Mouse (Mus musculus): ENCODE measurements around the gene Stox2. TPM values are rescaled to one million over a fixed set of nuclear protein-coding genes. Genes with fewer than 3 reads are reported as not detected.

Gene Stox2
- polyA plus RNA-seq, 1 experiment from 2014 or later, result 18.5 TPM

GRCm38 (mm10) chr8:47230057-47230456, 216.1 kb downstream of the Stox2 start:
- DNase-seq (ENCODE audit: low spot score), result no peak
- no peak overlapping the region for H3K4me2 ChIP-seq (ENCODE audit: low read depth, severe bottlenecking)
- ATAC-seq (ENCODE audit: insufficient number of reproducible peaks, low FRiP score, low TSS enrichment, low read depth), result no peak
- H3K4me3 ChIP-seq (ENCODE audit: low read depth, low read length), result no peak overlapping the region
- H3K9ac ChIP-seq (ENCODE audit: low read length), result no peak overlapping the region
- 0 out of 2 replicates have a peak, but pooled peaks cover 5% of the 10 kb centered on the region for H3K4me1 ChIP-seq (ENCODE audit: control insufficient read depth, insufficient read depth, low read length)
- no peaks in the 10 kb centered on the region for H3K27me3 ChIP-seq (ENCODE audit: control insufficient read depth, insufficient read depth, low read length)
- H3K36me3 ChIP-seq (ENCODE audit: control insufficient read depth, insufficient read depth, low read length), result no peaks in the 10 kb centered on the region
- WGBS, result 95% methylated on average over 5 of the region's 5 CpGs
- no peak overlapping the region for H3K27ac ChIP-seq (replicated peaks; ENCODE audit: low read depth, low read length)
- no peaks in the 10 kb centered on the region for H3K9me3 ChIP-seq (ENCODE audit: control insufficient read depth, low read length)

GRCm38 (mm10) chr8:47221851-47222250, 224.3 kb downstream of the Stox2 start:
- no peak overlapping the region for H3K4me2 ChIP-seq (ENCODE audit: low read depth, severe bottlenecking)
- H3K27me3 ChIP-seq (ENCODE audit: control insufficient read depth, insufficient read depth, low read length), result no peaks in the 10 kb centered on the region
- H3K9ac ChIP-seq (ENCODE audit: low read length), result no peak overlapping the region
- no peaks in the 10 kb centered on the region for H3K36me3 ChIP-seq (ENCODE audit: control insufficient read depth, insufficient read depth, low read length)
- 87% methylated on average over 5 of the region's 5 CpGs for WGBS
- no peak for ATAC-seq (ENCODE audit: insufficient number of reproducible peaks, low FRiP score, low TSS enrichment, low read depth)
- H3K4me1 ChIP-seq (ENCODE audit: control insufficient read depth, insufficient read depth, low read length), result no peaks in the 10 kb centered on the region
- no peak overlapping the region for H3K4me3 ChIP-seq (ENCODE audit: low read depth, low read length)
- H3K9me3 ChIP-seq (ENCODE audit: control insufficient read depth, low read length), result no peaks in the 10 kb centered on the region
- no peak for DNase-seq (ENCODE audit: low spot score)
- no peak overlapping the region for H3K27ac ChIP-seq (replicated peaks; ENCODE audit: low read depth, low read length)

GRCm38 (mm10) chr8:47221191-47221590, 225.0 kb downstream of the Stox2 start:
- H3K36me3 ChIP-seq (ENCODE audit: control insufficient read depth, insufficient read depth, low read length), result no peaks in the 10 kb centered on the region
- H3K27me3 ChIP-seq (ENCODE audit: control insufficient read depth, insufficient read depth, low read length), result no peaks in the 10 kb centered on the region
- 76% methylated on average over 10 of the region's 10 CpGs for WGBS
- H3K9me3 ChIP-seq (ENCODE audit: control insufficient read depth, low read length), result no peaks in the 10 kb centered on the region
- H3K27ac ChIP-seq (replicated peaks; ENCODE audit: low read depth, low read length), result no peak overlapping the region
- no peaks in the 10 kb centered on the region for H3K4me1 ChIP-seq (ENCODE audit: control insufficient read depth, insufficient read depth, low read length)
- no peak overlapping the region for H3K4me3 ChIP-seq (ENCODE audit: low read depth, low read length)
- H3K4me2 ChIP-seq (ENCODE audit: low read depth, severe bottlenecking), result no peak overlapping the region
- no peak for DNase-seq (ENCODE audit: low spot score)
- ATAC-seq (ENCODE audit: insufficient number of reproducible peaks, low FRiP score, low TSS enrichment, low read depth), result no peak
- H3K9ac ChIP-seq (ENCODE audit: low read length), result no peak overlapping the region

DNA sequence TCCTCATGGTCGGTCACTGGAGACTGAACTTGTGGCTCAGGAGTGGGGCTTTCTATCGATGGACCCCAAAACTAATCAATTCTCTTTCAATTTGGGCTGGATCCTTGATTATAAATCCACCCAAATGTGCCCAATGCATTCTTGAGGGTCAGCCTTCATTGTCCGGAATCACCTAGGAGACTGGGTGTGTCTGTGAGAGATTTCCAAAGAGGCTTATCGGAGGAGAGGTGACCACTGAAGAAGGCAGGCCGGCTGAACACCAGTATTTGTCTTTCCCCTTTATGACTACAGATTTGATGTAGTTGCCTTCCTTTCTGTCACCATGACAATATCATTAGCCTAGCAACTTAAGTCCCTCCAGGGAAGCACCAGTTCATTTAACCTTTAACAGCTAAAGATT, 225.8 kb downstream of the Stox2 start:
- Histone ChIP-seq H3K9me3 (ENCODE audit: control insufficient read depth, low read length) (no peaks in the 10 kb centered on the region), H3K27ac (replicated peaks; ENCODE audit: low read depth, low read length) (no peak overlapping the region), H3K9ac (ENCODE audit: low read length) (no peak overlapping the region), H3K4me2 (ENCODE audit: low read depth, severe bottlenecking) (no peak overlapping the region), H3K4me3 (ENCODE audit: low read depth, low read length) (no peak overlapping the region), H3K4me1 (ENCODE audit: control insufficient read depth, insufficient read depth, low read length) (no peaks in the 10 kb centered on the region), H3K27me3 (ENCODE audit: control insufficient read depth, insufficient read depth, low read length) (no peaks in the 10 kb centered on the region), H3K36me3 (ENCODE audit: control insufficient read depth, insufficient read depth, low read length) (no peaks in the 10 kb centered on the region)
- ATAC-seq (ENCODE audit: insufficient number of reproducible peaks, low FRiP score, low TSS enrichment, low read depth), result no peak
- DNase-seq (ENCODE audit: low spot score), result no peak
- 94% methylated on average over 5 of the region's 5 CpGs for WGBS

DNA sequence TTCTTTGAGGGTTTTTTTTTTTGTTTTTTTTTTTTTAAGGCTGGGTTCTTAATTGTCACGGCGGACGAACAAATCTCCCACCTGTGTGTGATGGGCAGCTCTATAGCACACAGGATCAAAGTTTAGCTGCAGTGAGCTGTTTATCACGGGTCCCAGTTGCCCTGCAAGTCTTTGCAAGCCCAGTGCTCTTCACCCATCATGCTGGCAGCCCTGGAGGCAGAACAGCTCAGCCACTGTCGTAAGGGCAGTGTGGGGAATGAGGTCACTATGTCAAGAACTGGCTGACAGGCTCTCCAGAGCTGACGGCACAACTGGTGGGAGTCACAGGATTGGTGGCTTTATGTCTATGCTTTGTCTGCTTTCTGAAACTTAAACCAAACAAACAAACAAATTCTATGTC, 227.6 kb downstream of the Stox2 start:
- DNase-seq (ENCODE audit: low spot score), result no peak
- no peaks in the 10 kb centered on the region for H3K27me3 ChIP-seq (ENCODE audit: control insufficient read depth, insufficient read depth, low read length)
- no peak overlapping the region for H3K27ac ChIP-seq (replicated peaks; ENCODE audit: low read depth, low read length)
- H3K36me3 ChIP-seq (ENCODE audit: control insufficient read depth, insufficient read depth, low read length), result no peaks in the 10 kb centered on the region
- WGBS, result 47% methylated on average over 6 of the region's 6 CpGs
- no peak overlapping the region for H3K4me2 ChIP-seq (ENCODE audit: low read depth, severe bottlenecking)
- no peak overlapping the region for H3K4me3 ChIP-seq (ENCODE audit: low read depth, low read length)
- ATAC-seq (ENCODE audit: insufficient number of reproducible peaks, low FRiP score, low TSS enrichment, low read depth), result no peak
- H3K4me1 ChIP-seq (ENCODE audit: control insufficient read depth, insufficient read depth, low read length), result no peaks in the 10 kb centered on the region
- H3K9me3 ChIP-seq (ENCODE audit: control insufficient read depth, low read length), result no peaks in the 10 kb centered on the region
- H3K9ac ChIP-seq (ENCODE audit: low read length), result no peak overlapping the region

DNA sequence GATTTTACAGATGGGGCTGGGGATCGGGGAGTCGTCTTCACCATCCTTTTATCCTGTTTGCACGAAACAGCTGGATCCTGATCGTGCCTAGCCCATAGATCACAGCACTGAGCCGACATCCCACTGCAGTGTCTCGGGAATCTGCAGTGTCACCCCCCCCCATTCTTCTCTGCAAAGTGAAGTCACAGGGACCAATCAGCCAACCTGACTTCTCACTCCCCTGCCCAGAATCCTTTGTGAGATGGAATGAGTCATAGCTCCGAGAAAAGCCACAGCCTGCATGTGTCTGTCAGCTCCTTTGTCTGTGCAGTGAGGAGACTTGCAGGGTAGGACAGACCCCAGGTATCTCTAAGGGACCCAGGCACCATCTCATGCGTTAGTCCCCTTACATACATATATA, 228.1 kb downstream of the Stox2 start:
- Histone ChIP-seq H3K4me1 (ENCODE audit: control insufficient read depth, insufficient read depth, low read length) (no peaks in the 10 kb centered on the region), H3K36me3 (ENCODE audit: control insufficient read depth, insufficient read depth, low read length) (no peaks in the 10 kb centered on the region), H3K27ac (replicated peaks; ENCODE audit: low read depth, low read length) (no peak overlapping the region), H3K27me3 (ENCODE audit: control insufficient read depth, insufficient read depth, low read length) (no peaks in the 10 kb centered on the region), H3K4me2 (ENCODE audit: low read depth, severe bottlenecking) (no peak overlapping the region), H3K9ac (ENCODE audit: low read length) (no peak overlapping the region), H3K9me3 (ENCODE audit: control insufficient read depth, low read length) (no peaks in the 10 kb centered on the region), H3K4me3 (ENCODE audit: low read depth, low read length) (no peak overlapping the region)
- WGBS, result 50% methylated on average over 8 of the region's 8 CpGs
- DNase-seq (ENCODE audit: low spot score), result no peak
- no peak for ATAC-seq (ENCODE audit: insufficient number of reproducible peaks, low FRiP score, low TSS enrichment, low read depth)

GRCm38 (mm10) chr8:47212124-47212523, 234.0 kb downstream of the Stox2 start:
- Histone ChIP-seq H3K4me2 (ENCODE audit: low read depth, severe bottlenecking) (no peak overlapping the region), H3K9me3 (ENCODE audit: control insufficient read depth, low read length) (no peaks in the 10 kb centered on the region), H3K9ac (ENCODE audit: low read length) (no peak overlapping the region), H3K4me1 (ENCODE audit: control insufficient read depth, insufficient read depth, low read length) (peaks cover 16% of the 10 kb centered on the region), H3K4me3 (ENCODE audit: low read depth, low read length) (no peak overlapping the region), H3K27ac (replicated peaks; ENCODE audit: low read depth, low read length) (no peak overlapping the region), H3K36me3 (ENCODE audit: control insufficient read depth, insufficient read depth, low read length) (no peaks in the 10 kb centered on the region), H3K27me3 (ENCODE audit: control insufficient read depth, insufficient read depth, low read length) (no peaks in the 10 kb centered on the region)
- WGBS, result 86% methylated on average over 9 of the region's 9 CpGs
- DNase-seq (ENCODE audit: low spot score) (no peak), ATAC-seq (ENCODE audit: insufficient number of reproducible peaks, low FRiP score, low TSS enrichment, low read depth) (no peak)

DNA sequence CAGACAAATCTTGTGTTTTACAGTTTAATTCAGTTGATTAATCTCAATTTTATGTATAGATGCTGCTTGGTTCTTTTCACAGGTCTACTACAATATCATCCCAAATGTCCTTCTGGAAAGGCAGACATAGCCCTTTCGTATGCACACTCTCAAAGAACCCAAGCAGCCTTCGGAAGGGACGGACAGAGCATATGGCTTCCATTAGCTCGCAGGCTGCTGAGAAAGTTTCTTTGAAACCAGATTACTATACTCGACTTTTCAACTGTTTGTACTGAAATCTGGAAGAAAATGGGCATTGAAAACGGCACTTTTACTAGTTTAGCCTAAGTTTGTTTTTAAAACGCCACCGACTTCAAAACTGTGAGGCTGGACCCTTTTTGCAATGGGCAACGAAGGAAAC, 234.9 kb downstream of the Stox2 start:
- Histone ChIP-seq H3K4me1 (ENCODE audit: control insufficient read depth, insufficient read depth, low read length) (peaks cover 20% of the 10 kb centered on the region), H3K27me3 (ENCODE audit: control insufficient read depth, insufficient read depth, low read length) (no peaks in the 10 kb centered on the region), H3K9ac (ENCODE audit: low read length) (no peak overlapping the region), H3K4me3 (ENCODE audit: low read depth, low read length) (no peak overlapping the region), H3K36me3 (ENCODE audit: control insufficient read depth, insufficient read depth, low read length) (no peaks in the 10 kb centered on the region), H3K9me3 (ENCODE audit: control insufficient read depth, low read length) (no peaks in the 10 kb centered on the region), H3K27ac (replicated peaks; ENCODE audit: low read depth, low read length) (no peak overlapping the region), H3K4me2 (ENCODE audit: low read depth, severe bottlenecking) (peak overlapping the region; percentile 24; the same call in 1 of the 2 replicates)
- WGBS, result 11% methylated on average over 9 of the region's 9 CpGs
- ATAC-seq (ENCODE audit: insufficient number of reproducible peaks, low FRiP score, low TSS enrichment, low read depth) (no peak), DNase-seq (ENCODE audit: low spot score) (peak; percentile 61)

DNA sequence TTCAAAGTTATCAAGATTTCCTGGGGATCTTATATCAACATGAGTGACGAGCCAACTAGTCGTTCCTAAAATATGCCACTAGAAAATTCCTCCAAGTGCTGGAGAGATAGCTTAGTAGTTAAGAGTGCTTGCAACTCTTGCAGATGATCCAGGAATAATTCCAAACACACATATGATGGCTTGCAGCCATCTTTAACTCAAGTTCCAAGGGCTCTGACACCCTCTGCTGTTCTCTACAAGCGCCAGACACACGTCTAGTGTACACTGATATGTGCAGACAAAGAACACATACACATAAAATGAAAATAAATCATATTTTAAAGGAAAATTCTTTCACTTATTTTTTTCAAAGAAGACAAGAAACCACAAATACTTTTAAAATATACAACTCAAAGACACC, 237.9 kb downstream of the Stox2 start:
- DNase-seq (ENCODE audit: low spot score), result no peak
- Histone ChIP-seq H3K27me3 (ENCODE audit: control insufficient read depth, insufficient read depth, low read length) (no peaks in the 10 kb centered on the region), H3K9me3 (ENCODE audit: control insufficient read depth, low read length) (no peaks in the 10 kb centered on the region), H3K4me2 (ENCODE audit: low read depth, severe bottlenecking) (no peak overlapping the region), H3K9ac (ENCODE audit: low read length) (no peak overlapping the region), H3K36me3 (ENCODE audit: control insufficient read depth, insufficient read depth, low read length) (no peaks in the 10 kb centered on the region), H3K27ac (replicated peaks; ENCODE audit: low read depth, low read length) (no peak overlapping the region), H3K4me3 (ENCODE audit: low read depth, low read length) (no peak overlapping the region), H3K4me1 (ENCODE audit: control insufficient read depth, insufficient read depth, low read length) (peaks cover 20% of the 10 kb centered on the region)
- ATAC-seq (ENCODE audit: insufficient number of reproducible peaks, low FRiP score, low TSS enrichment, low read depth), result no peak
- 95% methylated on average over 4 of the region's 4 CpGs for WGBS

Data from limb, embryonic 11.5 days (tissue).